Mouse (Mus musculus): ENCODE measurements around the gene Ssr2.
A peak's percentile ranks its signal among the peaks of the same experiment; 100 is the strongest.

Gene Ssr2

DNA sequence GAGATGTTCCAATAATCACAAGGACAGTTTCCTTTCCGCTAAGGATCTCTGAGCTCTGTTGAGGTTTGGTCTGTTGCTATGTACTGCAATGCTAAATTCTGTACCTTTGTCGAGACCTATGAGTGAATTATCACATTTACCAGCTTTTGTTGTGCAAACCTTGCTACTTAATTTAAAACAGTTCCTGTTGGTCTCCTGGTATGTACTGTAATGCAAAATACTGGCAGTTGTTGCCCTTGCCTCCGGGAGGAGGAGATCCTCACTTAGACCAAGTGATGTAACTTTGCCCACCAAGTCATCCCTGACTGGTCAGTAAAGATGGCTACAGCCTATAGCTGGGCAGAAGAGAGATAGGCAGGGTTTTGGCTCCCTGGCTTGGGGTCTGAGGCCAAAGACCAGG lies at the start of gene Ssr2:
Ssr2 (plus strand) TSS at position 337 of the 400 bp plus-strand sequence.
- DNase-seq (ENCODE audit: low spot score in 2 of 2) = no peak

DNA sequence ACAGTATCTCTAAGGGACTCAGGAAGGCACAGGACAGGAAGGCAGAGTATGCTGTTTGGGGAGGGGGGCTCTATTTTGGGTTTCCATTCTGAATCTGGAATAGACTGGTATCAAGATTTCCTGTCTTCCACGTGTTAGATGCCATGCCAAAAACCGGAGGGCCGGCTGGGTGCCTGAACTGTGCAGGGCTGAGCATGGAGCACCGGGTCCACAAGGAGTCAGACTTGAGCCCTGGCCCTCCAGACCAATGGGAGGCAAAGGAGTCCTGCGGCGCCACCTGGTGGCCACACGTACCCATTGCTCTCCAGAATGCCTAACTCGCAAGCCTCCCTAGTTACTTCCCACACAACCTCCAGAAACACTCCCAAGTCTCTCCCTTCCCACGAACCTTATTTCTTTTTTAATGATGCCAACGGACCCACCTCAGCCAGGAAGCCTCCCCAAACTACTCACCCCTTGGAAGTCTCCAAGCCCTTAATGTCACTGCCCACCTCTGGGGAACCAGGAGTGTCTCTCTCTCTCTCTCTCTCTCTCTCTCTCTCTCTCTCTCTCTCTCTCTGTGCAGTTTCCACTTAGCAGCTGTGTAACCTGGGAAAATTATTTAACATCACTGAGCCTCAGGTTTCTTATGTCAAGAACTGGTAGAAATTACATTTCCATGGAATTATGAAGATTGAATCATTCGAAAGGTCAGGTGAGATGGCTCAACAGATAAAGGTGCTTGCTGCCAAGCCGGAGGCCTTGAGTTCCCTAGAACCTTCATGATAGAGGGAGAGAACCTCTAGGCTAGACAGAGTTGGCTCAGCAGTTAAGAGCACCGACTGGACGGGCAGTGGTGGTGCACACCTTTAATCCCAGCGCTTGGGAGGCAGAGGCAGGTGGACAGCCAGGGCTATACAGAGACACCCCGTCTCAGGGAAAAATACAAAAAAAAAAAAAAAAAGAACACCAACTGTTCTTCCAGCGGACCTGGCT lies 49.2 kb upstream of the Ssr2 start:
- DNase-seq (ENCODE audit: low spot score in 2 of 2) = peak; percentile 74 to 84

DNA sequence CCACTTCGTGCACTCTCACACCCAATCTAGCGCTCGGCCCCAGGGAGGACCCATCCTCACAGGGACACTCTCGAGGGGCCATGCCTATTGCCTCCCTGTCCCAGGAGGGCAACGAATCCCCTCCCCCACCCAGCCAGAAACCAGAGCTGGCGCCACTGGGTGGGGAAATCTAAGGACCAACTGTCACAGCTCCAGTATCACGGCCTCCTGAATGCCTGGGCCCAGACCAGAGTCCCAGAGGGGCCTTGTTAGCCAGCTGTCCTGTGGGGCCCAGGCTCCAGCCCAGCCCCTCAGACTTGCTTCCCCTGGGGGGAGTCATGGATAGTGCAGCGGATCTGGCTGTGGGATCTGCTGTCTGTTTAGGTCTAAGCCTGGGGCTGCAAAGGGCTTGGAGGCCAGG lies 48.1 kb upstream of the Ssr2 start:
- no peak for DNase-seq (ENCODE audit: low spot score in 2 of 2)

DNA sequence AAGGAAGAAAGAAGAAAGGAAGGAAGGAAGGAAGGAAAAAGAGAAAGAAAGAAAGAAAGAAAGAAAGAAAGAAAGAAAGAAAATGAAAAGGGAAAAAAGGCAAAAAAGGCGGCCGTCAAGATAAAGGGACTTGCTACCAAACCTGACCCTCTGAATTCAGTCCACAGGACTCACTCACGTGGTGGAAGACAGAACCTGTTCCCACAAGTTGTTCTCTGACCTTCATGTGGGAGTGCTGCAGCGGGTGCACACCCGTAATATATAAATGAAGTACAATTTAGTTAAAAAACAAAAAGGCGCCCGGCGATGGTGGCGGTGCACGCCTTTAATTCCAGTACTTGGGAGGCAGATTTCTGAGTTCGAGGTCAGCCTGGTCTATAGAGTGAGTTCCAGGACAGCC lies 47.0 kb upstream of the Ssr2 start:
- DNase-seq (ENCODE audit: low spot score in 2 of 2) = no peak

DNA sequence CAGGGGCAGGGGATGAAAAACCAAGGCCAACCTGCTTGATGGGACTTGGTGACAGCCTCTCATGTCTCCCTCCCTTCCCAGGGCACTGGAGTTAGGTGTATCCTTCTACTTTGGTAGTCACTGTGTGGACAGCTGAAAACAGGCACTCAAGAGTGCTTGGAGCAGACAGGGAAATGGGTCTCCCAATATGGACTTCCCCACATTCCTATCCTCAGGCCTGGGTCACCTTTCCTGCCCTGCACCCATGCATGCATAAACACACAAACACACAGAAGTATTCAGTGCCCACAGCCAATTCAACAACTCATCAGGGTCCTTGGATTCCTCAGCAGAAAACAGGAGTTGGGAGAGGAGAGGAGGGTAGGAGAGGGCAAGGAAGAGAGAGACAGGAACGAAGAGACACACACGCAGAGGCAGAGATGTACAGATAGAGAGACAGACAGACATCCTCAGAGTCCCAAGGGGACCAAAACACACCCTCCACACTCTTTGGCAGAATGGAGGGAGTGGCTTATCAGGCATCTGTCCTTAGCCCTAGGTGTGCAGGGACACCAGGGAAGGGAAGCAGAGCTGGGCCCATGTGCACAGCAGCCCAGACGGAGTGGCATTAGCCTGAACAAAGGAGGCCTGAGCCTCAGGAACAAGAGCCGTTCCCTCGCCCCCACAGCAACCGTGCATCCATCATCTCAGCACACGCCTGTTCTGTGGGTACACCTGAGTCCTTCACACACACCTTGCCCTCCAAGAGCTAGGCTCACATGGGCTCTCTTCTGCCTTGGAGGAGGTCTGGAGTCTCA lies 46.3 kb upstream of the Ssr2 start:
- DNase-seq (ENCODE audit: low spot score in 2 of 2) = no peak

DNA sequence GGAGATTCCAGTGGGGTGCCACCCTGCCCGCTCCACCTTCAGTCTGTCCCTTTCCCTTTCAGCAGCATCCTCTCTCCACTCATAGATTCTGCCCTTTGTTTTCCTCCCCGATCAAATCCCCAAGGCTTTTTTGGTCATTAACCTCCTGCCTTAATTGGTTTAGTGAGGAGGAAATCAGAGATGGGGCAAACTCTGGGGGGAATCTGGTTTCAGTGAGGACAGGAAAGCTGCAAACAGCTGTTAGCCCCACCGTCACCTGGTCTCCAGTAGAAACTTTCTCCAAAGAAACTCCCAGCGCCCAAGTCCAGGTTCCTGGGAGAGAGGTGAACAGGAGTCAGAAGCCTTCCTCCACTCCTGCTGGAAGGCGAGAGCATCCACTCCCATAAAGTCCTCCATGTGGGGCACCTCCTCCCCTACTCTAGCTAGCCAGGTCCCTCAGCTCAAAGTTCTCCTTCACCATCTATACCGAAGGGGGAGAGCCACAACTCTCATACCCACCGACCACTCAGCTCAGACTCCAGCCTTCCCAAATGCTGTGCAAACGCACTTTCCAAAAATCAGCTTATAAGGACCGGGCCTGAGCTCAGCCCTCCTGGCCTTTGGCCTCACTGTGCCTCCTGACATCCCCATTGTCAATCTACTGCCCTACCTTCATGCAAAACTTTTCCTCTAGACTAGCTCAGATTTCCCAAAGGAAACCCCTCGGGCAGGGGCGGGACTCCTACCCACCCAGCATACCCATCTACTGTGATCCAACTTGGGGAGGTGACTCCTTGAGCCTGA lies 45.4 kb upstream of the Ssr2 start:
- DNase-seq (ENCODE audit: low spot score in 2 of 2) = no peak

DNA sequence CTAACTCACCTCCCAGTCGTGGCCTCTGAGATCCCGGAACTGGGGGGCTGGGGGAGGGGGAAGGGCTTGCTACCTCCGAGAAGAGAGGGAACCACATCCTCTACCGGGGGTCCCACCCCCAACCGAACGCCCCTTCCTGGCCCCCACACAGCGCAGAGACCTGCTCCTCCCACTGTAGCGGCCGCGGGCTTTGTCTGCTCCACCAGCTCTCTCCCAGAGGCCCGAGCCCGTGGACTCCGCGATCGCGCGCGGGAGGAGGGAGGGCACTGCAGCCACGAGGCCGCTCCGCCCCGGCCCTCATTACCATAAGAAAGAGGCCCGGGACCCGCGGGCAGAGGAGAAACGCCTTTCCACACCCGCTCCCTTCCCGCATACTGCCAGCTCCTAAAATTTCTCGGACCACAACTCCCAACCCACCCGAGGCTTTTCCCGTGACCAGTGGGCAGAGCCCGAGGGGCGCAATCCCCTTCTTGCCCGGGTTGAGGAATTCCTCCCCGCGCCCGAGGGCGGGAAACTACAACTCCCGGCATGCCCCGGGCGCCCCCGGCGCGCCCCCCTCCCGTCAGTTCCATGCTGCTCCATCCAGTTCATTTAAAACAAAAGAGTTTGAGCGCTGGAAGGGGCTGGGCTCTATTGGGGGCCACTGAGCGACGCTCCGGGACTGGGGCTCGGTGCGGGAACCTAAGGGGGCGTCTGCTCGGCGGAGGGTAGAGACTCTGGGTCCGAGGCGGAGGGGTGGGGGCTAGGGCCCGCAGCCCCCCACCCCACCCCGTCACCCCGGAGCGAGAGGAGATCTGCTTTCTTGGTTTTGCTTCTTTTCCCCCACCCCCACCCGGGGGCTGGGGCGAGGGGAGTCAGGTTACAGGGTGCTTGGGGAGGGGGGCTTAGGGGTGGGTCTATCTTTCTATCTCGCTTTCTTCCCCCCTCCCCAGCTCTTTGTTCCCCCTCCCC lies 44.1 kb upstream of the Ssr2 start:
- DNase-seq (ENCODE audit: low spot score in 2 of 2) = peak; percentile 68 to 72

DNA sequence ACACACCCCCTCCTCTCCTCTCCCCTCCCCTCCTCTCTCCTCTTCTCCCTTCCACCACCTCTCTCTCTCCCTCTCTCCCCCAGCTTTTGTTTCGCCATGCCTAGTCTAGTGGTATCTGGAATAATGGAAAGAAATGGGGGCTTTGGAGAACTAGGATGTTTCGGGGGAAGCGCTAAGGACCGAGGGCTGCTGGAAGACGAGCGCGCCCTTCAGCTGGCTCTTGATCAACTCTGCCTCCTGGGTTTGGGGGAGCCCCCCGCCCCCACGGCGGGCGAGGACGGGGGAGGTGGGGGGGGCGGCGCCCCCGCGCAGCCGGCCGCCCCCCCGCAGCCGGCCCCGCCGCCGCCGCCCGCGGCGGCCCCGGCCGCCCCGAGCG lies 43.4 kb upstream of the Ssr2 start, which contains the start of gene Mex3a:
Mex3a (plus strand) TSS at position 97 of the 376 bp plus-strand sequence.
- no peak for DNase-seq (ENCODE audit: low spot score in 2 of 2)

DNA sequence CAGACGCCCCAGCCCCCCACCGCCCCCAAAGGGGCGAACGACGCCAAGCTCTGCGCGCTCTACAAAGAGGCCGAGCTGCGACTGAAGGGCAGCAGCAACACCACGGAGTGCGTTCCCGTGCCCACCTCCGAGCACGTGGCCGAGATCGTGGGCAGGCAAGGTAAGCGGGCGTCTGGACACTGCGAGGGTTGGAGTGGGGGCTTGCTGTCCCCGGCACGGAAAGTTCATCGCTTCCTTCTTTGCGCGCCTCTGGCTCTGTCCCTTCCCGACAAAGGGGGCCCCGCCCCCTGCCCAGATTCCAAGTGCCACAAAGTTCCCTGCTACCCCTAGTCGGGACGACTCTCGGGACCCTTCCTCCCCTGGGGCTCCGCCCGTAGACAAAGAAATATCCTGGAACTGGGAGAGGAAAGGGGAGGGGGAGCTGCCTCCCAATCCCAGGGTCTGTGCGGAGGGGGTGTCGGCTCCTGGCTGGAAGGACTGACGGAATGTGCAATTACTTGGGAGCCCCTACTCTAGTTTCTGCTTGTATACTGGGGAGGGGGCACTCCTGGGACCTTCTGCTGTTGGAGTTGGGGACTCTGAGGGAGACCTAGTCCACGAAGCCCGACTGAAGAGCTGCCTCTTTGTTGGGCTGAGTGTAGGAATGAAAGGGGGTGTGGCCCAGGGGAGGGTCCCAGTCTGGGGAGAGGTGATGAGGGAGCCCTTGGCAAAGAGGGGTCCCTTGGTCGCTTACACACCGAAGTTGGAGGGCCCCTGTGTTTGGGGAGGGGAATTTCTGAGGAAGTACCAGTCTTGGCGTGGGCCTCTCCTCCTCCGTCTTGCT lies 42.8 kb upstream of the Ssr2 start:
- no peak for DNase-seq (ENCODE audit: low spot score in 2 of 2)

DNA sequence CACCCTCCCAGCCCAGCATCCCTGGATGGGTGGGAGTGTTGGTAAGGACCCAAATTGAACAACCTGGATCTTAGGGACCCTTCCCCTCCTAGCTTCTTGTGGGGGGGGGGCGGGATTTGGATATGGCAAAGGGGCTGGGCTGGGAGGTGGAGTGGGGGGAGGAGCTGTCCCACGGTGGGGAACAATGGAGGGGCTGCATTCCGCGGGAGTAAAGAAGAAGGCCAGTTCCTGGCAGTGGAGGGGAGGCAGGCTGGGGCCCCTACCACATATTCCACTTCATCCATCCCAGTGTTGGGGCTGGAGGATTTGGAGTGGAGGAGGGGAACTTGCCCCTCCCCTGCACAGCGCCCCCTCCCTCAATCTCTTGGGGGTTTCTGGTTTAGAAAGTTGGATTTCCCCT lies 42.0 kb upstream of the Ssr2 start:
- DNase-seq (ENCODE audit: low spot score in 2 of 2) = no peak

DNA sequence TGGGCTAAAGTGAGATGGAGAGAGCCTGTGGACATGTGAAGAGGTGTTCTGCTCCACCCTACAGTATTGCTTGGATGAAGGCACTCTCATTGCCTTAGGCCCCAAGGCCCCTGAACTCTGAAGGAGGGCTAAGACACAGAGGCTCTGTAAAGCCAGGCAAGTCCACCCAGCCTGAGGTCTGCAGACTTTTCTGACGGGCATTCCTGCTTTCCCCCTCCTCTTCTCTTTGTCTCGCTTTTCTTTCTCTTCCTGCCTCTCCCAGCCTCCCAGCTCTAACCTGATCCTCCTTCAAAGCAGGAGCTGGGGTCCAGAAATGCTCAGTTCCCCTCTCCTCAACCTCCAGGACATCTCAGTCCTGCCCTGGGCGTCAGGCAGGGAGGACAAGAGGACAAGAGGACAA lies 40.7 kb upstream of the Ssr2 start:
- DNase-seq (ENCODE audit: low spot score in 2 of 2) = no peak

DNA sequence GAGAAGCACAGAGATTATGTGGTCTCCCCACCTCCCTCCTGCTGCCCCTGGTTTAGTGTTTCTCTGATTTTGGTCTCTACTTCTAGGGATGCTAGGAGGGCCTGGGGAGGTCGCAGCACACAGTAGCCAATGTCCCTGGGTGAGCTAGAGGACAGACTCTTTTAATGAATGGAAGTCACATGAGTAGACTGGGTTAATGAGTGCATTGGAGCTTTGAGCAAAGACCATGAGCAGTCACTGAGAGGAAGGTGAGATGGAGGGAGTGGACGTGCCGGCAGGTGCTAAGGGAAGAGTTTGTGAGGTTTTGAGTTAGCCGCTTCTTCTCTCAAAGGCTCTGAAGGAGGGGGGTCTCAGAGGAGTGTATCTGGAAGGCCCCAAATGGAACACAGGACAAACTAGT lies 40.1 kb upstream of the Ssr2 start:
- no peak for DNase-seq (ENCODE audit: low spot score in 2 of 2)

DNA sequence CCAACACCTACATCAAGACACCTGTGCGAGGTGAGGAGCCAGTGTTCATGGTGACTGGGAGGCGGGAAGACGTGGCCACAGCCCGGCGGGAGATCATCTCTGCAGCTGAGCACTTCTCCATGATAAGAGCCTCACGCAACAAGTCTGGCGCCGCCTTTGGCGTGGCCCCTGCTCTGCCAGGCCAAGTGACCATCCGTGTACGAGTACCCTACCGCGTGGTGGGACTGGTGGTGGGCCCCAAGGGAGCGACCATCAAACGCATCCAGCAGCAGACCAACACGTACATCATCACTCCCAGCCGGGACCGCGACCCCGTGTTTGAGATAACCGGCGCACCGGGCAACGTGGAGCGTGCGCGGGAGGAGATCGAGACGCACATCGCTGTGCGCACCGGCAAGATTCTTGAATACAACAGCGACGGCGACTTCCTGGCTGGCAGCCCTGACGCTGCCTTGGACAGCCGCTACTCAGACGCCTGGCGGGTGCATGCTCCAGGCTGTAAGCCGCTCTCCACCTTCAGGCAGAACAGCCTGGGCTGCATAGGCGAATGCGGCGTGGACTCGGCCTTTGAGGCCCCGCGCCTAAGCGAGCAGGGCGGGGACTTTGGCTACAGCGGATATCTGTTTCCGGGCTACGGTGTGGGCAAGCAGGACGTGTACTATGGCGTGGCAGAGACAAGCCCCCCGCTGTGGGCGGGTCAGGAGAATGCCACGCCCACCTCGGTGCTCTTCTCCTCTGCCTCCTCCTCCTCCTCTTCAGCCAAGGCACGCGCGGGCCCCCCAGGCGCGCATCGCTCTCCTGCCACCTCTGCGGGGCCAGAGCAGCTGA lies 39.4 kb upstream of the Ssr2 start:
- DNase-seq (ENCODE audit: low spot score in 2 of 2) = no peak

DNA sequence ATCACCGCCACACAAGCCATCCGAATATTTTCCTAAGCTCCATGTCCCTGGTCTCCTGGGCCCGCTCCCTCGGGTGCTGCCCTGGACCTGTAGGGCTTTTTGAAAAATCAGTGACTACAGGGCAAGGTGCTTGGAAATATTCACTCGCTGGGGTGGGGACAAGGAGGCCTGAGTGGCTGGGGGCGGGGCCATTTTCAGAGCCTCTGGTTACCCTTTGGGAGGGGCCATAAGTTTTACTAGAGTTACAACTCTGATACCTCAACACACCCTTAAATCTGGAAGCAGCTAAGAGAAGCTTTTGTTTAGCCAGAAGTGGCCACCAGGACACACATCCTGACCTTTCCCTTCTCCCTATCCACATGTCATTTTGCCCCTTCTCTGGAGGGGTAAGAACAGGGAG lies 38.5 kb upstream of the Ssr2 start:
- no peak for DNase-seq (ENCODE audit: low spot score in 2 of 2)

DNA sequence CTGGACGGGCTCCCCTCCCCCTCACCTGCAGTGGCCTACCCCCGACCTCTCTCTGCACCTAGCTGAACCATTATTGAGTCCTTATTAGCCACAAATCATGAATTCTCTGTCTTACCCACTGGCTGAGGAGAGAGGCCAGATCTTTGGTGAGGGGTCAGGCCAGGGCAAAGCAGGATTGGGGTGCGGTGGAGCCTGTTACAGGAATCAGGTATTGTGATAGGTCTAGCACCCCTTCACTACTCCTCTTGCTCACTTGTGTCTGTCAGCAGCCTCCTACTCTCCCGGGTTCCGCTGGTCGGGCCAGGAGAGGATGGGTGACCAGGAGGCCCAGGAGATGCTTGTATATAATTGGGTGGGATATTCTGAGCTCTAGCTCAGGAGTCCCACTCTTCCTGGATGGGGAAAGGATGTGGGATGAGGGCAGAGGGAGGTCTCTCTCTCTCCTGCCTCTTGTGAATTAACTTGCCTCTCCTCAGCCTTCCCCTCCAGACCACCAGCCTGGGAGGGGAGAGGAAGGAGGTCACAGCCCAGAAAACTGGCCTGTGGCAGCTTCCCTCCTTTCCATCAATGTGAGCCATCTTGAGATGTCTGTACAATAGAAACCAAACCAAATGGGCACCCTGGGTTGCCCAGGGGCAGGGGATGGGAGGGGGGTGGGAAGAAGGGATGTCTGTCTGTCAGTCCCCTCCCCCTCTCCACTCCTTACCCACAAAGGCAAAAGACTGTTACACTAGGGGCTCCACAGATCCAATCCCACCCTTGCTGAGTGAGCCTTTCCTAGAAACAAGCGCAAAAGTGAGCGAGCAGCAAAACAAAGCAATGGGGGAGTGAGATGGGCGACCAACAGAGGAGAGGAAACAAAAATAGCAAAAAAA lies 37.2 kb upstream of the Ssr2 start:
- DNase-seq (ENCODE audit: low spot score in 2 of 2) = no peak

DNA sequence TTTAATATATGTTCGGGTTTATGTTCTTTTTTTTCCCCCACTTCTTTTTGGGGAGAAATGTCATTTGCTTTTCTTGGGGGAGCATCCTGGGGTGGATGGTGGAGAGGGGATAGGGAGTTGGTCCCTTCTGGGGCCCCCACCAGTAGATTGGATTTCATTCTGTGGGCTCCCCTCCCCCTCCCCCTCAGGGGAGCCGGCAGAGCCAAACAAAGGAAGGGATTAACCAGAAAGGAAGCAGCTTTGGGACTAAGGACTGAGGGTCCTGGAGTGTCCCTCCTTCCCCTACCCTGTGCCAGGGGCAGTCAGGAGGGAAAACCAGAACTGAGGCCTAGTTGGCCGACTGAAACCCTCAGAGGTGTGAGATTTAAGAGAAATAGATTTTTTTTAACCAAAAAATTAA lies 36.3 kb upstream of the Ssr2 start:
- no peak for DNase-seq (ENCODE audit: low spot score in 2 of 2)

DNA sequence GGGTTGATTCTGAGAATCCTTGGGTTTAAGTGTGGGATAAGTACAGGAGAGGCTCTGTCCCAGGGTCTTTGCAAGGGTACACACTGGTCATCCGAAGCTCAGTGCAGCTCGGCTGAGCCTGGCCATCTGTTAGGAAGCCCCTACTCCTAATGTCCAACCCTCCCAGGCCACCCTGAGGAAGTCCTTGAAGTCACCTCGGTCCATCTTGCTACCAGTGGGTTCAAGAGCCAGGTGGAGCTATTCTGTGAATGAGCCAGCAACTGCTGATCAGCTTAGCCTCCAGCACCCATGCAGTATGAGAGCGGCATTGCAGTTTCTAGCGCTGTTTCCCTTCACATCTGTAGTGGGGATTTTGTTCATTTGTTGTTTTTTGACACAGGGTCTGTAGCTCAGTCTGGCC lies 35.6 kb upstream of the Ssr2 start:
- no peak for DNase-seq (ENCODE audit: low spot score in 2 of 2)
